Mouse (Mus musculus): ENCODE measurements around the gene Pard6b.

Gene Pard6b

DNA sequence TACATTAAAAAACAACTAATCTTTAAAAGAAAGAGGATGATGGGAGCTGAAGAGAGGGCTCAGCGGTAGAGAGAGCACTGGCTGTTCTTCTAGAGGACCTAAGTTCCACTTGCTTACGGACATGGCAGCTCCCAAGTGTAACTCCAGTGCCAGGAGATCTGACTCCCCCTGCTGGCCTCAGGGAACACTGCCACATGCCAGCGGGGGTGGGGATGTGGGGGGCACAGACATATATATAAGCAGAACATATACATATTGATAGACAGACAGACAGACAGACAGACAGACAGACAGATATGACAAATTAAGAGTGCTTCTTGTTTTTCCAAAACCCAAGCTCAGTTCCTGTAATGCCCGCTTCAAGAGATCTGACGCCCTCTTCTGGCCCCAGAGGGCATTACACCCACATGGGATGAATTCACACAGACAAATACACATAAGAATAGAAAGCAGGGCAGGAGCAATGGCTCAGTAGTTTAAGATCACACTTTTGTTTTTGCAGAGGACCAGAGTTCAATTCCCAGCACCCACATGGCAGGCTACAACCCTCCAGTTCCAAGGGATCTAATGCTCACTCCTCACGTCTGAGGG, 21.5 kb upstream of the Pard6b start:
- CTCF ChIA-PET, result no interaction called here

DNA sequence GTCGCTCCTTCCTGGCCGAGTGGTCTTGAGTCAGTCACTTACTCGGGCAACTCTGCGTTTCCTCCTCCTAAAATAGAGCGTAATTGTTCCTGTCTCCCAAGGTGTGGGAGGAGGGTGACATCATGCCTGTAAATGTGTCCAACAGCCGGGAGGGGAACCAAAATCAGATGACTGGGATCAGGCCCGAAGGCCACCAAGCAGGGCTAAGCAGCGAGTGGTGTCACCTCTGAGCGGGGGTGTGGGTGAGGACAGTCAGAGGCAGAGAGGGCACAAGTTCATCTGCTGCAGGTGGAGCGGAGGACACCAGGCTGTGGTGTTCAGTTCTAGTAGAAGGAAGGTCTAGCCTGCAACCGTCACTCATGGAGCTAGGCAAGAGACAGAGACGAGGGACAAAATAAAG, 17.1 kb upstream of the Pard6b start:
- CTCF ChIA-PET, result no interaction called here

DNA sequence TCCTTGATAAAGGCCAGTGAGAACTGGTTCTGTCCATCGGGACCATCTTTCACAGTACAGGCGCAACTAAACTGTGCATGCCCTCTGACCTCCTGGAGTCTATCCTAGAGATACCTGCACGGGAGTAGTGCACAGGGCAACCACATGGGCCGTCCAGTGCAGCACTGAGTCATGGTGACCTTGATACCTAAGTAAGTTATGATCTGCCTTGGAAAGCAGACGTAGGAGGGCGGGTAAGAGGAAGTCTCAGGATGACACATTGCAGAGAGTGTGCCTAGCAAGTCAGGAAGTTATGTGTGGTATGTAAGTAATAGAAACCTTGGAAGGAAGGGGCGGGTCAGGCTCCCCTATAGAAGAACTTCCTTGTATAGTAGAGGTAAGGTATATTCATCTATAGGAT, 15.3 kb upstream of the Pard6b start:
- CTCF ChIA-PET, result no interaction called here

DNA sequence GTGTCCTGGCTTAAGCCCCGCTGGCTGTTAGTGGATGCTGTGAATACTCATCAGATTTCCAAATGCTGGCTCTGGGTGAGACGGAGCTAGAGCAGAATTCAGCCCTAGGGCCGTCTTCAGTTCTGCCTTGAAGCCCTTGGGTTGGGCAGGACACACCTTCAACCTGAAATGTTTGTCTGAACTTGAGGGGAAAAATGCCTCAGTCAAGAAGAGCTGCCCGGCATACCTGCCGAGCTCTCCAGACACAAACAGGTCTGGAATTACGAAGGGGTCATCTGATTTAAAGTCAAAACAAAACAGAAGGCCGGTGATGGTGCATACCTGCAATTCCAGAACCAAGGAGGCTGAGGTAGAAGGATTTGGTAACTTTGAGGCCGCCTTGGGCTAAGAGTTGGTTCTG, 14.0 kb upstream of the Pard6b start:
- CTCF ChIA-PET, result no interaction called here

DNA sequence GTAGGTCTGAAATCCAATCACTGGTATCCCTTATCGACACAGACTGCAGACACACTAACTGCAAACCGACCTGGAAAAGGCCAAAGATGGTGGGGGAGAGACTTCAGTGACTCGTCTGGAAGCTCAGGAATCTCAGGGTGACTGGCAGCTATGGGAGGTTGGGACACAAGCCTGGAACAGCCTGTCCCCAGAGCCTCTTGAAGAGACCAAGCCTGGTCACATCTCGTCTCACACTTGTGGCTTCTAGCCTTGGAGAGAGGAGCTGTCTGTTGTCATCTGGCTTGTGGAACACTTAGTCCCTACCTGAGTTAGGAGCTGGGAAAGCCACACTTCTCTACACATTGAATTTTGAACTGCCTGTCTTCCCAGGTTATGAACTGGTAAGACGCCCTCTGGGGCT, 10.4 kb upstream of the Pard6b start:
- CTCF ChIA-PET, result no interaction called here

DNA sequence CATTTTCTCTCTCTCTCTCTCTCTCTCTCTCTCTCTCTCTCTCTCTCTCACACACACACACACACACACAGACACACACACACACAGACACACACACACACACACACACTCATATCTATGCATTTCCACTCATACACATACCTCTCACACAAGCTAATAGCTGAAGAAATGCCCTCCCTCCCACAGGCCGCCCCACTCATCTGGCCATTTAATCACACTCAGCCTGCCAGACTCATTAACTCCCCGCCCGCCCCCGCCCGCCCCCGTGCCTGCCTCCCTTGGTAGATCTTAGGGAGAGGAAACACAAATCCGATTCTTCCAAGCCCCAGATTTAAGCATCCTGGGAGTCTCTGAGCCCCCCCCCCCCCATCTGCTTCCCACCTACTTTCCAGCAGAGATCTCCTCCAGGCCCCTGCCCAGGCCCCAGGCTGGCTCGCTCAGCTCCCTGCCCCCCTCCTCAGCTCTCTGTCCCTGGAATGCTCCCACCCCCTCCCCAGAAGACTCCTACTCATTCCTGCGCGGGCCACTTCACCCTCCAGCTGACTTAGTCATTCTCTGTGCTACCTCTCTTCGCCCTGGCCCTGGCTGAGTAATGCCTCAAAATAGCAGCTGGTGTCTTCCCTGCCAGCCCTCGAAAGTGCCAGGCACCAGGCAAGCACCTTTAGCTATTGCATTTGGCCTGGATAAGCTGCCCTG, 8.2 kb upstream of the Pard6b start:
- CTCF ChIA-PET, result interaction anchor here (0.6 kb wide), 1 partner anchor 742 kb away, joined by 7 read pairs; no protein-coding TSS in a partner anchor

DNA sequence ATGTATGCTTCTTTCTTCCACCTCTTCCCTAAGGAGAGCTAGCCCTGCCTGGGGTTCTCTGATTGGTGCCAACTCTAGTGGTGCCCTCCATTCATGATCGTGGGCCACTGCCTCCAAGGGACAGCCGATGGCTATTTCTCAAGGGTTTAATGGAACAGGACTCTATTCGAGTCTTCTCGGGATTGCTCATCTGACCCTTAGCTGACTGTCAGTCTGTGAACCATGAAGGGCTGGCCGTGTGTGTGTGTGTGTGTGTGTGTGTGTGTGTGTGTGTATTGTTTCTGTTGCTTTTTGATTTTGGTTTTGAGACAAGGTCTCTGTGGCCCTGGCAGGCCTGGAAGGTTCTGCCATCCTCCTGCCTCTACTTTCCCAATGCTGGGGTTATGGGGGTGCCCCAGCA, 7.1 kb upstream of the Pard6b start:
- CTCF ChIA-PET, result interaction anchor here (0.6 kb wide), 1 partner anchor 1176 kb away, joined by 3 read pairs; no protein-coding TSS in a partner anchor

DNA sequence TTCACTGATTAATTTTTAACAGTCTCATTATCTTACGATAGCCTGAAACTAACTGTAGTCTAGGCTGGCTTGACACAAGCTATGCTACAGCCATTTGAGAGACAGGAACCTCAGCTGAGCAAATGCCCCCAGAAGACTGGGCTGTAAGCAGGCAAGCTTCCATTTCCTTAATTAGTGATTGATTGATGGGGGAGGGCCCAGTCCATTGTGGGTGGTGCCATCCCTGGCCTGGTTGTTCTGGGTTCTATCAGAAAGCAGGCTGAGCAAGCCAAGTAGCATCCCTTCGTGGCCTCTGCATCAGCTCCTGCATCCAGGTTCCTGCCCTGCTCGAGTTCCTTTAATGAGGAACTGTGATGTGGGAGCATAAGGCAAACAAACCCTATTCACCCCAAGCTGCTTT, 6.3 kb upstream of the Pard6b start:
- CTCF ChIA-PET, result interaction anchor here (0.6 kb wide), 1 partner anchor 1176 kb away, joined by 3 read pairs; no protein-coding TSS in a partner anchor

DNA sequence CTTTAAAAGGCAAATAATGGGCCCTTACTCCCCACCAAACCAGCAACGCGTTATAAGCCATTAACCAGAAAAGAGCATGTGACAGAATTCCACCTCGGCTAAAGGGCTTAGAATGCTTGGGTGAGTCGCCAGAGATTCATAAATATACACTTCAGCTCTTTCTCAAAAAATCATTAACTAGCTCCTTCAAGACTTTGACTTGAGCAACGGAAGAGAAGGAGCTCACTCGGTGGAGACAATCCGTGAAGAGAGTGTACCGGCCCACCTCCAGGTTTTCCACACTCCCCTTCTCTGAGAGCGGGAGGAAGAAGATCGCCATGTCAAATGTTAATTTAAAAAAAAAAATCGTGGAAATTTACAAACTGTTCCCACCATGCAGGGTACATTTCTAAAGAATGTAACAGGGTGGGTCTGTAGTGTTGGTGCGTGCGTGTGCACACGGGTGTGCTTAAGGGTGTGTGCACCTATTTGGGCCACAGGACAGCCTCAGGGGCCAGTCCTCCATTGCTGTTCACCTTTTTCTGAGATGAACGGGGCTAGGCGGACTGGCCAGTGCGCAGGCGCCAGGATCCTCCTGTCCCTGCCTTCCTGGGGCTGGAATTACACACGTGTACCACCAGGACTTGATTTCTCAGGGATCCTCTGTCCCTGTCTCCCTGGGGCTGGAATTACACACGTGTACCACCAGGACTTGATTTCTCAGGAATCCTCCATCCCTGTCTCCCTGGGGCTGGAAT, 3.8 kb upstream of the Pard6b start:
- CTCF ChIA-PET, result no interaction called here

DNA sequence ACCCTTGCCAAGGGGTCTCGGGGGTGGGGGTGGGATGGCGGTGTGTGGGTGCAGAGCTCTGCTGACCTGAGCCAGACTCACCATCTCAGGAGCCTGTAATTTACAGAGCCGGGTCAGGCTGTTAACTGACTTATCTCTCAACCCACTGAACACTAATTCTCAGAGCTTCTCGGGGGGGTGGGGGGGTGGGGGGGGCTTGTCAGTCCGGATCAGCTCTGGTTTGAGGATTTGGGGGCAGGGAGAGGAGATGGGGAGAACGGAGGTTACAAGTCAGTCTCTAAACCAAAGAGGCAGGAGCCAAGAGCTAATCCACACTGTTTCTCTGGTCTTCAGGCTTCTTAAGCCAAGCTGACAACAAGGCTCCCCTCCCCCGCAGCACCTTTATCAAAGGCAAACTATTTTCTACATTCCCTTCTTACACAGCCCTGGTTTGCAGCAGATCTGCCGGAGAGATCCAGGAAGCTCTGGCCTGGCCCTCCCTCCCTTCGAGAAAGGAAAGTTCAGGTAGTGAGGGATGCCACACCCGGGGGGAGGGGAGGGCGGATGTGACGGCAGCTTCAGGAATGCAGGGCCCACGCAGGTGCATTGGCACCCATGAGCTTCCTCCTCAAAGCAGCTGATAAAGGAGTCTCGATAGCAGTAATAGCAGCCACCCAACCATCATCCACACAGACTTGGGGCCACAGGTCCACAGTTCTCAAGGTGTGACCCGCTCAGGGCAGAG, 2.5 kb upstream of the Pard6b start:
- CTCF ChIA-PET, result no interaction called here

DNA sequence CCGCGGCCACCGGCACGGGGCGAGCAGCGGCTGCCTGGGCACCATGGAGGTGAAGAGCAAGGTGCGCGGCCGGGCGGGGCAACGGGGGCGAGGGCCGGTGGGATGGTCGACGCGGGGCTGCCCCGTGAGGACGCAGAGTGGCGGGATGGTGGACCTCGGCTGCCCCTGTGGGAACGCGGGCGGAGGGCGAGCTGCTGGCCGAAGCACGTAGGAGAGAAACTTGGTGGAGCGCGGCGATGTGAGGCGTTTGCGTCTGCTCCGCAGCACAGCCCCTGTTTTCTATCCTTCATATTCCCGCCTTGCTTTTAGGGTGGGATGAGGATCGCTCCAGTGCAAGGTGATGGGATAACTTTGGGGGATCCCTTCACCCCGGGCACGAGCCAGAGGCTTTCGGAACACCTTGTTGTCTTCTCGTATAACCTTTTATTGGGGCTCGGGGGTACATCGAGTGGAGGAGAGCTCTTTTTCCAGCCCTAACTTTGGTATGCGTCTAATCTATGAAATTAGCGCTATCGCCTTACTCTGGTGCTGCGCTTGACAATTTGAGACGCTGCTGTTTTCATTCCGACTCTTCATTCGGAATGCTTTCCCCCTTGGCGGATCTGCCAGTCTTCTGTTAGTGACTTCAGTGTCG, 612 bp downstream of the Pard6b start:
- CTCF ChIA-PET, result no interaction called here

DNA sequence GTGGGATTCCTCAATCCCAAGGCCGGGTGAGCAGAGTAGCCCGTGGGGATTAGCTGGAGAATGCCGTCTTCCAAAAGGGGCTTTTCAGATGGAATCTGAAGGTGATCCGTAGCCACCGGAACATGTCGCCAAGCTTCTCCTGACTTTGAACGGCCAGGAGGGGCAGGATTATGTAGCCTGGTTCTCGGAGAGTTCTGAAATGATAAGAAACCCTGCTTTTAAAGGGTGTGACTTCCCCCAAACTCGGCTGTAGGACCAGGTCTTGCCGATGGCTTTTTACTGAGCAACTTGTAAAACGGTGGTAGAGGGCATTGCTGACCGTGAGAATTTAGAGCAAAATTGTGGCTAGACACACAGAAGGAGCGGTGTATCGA, 1.1 kb downstream of the Pard6b start:
- CTCF ChIA-PET, result no interaction called here

DNA sequence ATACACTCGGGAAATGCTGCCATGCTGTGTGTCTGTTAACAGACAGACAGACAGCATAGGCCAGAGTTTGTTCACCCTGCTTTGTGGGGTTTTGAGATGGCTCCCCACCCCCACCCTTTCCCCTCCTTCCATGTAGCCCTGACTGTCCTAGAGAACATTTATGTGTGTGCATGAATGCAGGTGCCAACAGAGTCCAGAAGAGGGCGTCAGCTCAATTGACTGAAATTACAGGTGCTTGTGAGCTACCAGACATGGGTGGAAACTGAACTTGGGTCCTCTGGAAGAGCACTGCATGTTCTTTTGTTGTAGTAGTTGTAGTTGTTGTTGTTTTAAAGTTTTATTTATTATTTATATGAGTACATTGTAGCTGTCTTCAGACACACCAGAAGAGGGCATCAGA, 2.8 kb downstream of the Pard6b start:
- CTCF ChIA-PET, result interaction anchor here (0.5 to 0.7 kb wide), 2 partner anchors 128 to 708 kb away, joined by 3 to 4 read pairs; no protein-coding TSS in a partner anchor

DNA sequence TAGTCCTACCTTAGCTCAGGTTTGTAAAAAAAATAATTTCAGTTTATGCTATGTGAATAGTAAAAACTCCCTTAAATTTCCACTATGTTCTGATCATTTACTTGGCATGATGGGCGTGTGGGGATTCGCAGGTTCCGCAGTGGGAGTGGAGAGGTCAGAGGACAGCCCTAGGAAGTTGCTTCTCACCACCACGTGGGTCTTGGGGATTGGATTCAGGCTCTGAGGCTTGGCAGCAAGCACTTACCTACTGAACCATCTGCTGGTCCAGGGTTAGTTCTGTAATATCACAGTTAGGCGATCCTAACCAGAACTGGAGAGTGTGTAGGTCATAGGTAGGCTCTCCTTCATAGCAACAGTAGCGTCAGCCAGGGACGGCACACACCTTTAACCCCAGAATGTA, 3.4 kb downstream of the Pard6b start:
- CTCF ChIA-PET, result interaction anchor here (0.7 kb wide), 1 partner anchor 128 kb away, joined by 4 read pairs; no protein-coding TSS in a partner anchor

DNA sequence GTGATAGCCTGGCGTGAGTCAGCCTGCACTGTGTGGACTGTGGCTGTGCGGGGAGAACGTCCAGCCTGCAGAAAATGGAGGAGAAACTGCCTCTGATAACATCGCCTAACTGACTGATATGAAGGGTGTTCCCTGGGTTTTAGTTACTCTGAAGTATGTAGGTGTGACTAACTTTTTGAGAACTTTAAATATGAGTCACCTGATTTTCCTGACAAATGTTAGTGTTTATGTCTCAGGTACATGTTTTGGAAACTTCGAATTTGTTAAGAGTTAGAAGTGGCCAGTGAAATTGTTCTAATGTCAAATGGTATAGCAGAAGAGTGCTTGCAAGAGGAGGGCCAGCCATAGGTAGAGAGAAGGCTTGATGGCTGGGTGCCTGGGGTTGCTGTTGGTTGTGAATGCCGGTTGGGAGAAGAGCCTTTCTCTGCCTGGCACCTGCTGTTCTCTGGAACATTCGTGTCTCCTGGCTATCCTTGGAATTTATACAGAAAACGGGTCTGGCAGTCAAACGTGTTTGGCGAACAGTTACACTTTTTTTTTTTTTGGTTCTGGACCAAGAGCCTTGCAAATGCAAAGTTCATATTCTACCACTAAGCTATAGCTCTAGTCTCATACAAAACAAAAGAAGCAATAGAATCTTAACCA, 4.9 kb downstream of the Pard6b start:
- CTCF ChIA-PET, result no interaction called here

DNA sequence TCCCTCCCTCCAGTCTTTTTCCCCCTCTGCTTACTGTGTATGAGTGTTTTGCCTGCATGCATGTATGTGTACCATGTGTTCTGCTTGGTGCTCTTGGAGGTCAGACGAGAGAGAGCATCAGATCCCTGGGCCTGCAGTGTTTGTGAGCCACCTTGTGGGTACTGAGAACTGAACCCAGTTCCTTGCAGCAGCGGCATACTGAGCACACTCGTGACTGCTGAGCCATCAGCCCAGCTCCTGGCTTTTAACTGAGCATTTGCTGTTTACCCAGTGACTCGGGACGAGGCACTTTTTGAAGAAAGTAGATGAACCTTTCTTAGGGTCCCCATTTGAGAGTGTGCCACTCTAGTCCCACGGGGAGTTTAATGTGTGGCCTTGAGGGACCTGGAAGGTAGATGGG, 5.5 kb downstream of the Pard6b start:
- CTCF ChIA-PET, result no interaction called here

DNA sequence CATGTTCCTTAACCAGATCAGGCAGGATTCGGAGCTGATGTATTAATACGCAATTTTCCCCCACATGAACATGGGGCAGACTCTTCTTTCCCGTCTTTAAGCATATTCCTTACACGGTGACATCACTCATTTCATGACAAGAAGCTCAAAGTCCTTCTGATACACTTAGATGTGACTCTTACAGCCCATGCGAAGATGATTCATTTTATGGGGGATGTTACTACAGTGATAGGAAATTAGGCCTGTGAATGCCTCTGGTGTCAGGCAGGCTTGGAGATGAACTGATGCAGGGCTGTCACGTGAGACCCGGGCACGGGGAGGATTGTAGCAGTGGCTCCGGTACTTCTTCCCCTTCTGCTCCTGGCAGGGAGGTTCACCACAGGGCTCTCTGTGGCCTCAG, 6.0 kb downstream of the Pard6b start:
- CTCF ChIA-PET, result no interaction called here

DNA sequence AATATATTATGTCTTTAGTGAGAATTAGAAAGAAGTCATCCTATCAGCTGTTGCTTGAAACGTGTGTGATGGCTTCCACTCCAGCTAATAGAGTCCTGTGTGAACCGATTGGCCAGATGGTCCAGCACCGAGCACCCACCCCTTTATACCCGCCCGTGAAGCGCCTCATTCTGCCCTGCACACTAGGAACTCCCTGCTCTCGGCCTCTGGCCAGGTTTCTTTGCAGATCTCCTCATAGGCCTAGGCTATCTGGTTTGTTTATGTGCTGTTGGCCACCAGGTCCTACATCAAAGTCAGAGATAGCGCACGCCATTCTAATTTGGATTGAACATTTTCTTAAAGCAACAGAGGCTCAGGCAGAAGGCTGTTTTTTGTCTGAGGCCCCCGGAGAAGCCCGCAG, 10.8 kb downstream of the Pard6b start:
- CTCF ChIA-PET, result no interaction called here

DNA sequence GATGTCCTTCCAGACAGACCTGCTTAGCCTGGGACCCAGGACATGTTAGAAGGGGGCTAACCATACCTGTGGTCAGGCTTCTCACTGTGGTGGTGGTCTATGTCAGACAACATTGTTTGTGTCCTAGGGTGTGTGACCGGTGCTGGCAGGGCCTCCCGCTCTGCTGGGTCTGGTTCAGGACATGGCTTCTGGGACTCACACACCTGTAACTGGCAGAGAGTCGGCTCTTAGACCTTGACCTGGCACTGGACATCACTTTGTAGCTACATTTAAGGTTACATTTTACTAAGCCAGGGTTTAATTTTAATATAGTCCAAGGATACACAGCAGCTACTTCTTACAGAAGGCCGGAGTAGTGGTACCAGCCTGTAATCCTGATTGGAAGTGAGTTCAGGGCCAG, 12.3 kb downstream of the Pard6b start:
- CTCF ChIA-PET, result interaction anchor here (0.6 kb wide), 1 partner anchor 25 kb away, joined by 7 read pairs; no protein-coding TSS in a partner anchor

DNA sequence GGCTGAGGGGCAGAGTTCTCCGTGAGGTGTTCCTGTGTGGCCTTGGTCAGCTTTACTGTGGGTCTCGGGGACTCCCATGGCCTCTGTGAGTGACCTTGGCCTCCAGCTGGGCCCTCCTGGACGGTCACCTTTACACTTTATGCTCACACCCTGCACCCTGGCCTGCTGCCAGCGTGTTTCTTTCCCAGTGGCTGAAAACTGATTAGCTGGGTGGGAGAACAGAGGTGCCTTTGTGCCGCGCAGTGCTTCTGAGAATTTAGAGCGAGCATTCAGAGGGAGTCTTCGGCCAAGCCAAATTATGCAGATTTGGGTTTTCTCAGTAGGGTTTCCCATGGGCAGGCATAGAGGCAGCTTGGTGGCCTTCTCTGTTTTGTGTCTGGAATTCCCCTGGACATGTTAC, 14.3 kb downstream of the Pard6b start:
- CTCF ChIA-PET, result no interaction called here

DNA sequence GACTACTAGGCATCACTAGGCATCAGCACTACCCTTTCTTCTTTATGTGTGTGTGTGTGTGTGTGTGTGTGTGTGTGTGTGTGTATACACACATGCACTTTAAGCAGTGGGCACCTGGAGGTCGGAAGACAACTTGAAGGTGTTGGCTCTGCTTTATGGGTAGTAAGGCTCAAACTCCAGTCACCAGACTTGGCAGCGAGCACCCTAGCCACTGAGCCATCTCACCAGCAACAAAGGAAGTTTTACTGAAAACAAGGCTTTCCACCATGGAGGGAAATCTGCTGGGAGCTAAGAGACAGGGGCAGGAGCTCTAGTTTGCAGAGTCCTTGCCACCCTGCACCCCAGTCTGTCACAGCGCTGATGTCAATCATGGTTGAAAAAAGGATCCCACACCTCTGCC, 15.7 kb downstream of the Pard6b start:
- CTCF ChIA-PET, result no interaction called here

Data from spleen, embryonic (tissue).